Mouse (Mus musculus) G1E (cell line): ENCODE results near the gene Olfr766-ps1.
"Not testable (repeated sequence)": the region's sequence is repeated elsewhere in the genome, so short reads cannot be mapped to it uniquely, and the experiment has no call there.

ENCODE experiments used
- CTCF ChIP-seq: IDR thresholded peaks from 2 replicates; pipeline ENCODE4 v1.5.1; 2012; ENCODE audit warnings: low read depth, low read length, inconsistent platforms, mixed read lengths
- GATA1 ChIP-seq: IDR thresholded peaks from 2 replicates; pipeline ENCODE4 v1.6.1; 2012; ENCODE audit warnings: borderline replicate concordance, low read length, inconsistent platforms, mixed read lengths
- POLR2AphosphoS5 ChIP-seq: IDR thresholded peaks from 2 replicates; pipeline ENCODE4 v1.6.1; 2012; ENCODE audit warnings: low read depth, low read length, inconsistent platforms; ENCODE audit not compliant: insufficient replicate concordance

DNA sequence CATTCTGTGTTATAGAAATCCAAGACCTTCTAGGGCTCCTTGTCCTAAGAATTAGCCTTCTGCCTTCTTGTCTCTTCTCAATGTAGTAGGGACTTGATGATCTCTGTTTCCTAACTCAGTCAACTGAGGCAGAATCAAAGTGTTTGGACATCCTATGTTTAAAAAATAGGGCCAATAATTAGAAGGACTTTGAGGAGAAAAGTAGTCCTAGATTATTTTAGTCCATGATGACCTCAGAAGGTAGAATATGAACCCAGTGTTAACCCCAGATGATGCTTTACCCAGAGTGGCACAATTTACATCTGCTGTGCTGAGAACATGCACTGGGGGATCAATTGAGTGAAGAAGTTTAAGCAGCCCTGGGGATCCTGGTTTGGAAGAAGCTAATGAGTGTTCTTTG is 18.9 kb downstream of the Olfr766-ps1 start, which contains the start of gene Olfr765:
- not testable (repeated sequence) for TF ChIP-seq CTCF, GATA1, POLR2AphosphoS5
